17 mouse cellular contexts compared by ENCODE assay signal in the genomic region with DNA sequence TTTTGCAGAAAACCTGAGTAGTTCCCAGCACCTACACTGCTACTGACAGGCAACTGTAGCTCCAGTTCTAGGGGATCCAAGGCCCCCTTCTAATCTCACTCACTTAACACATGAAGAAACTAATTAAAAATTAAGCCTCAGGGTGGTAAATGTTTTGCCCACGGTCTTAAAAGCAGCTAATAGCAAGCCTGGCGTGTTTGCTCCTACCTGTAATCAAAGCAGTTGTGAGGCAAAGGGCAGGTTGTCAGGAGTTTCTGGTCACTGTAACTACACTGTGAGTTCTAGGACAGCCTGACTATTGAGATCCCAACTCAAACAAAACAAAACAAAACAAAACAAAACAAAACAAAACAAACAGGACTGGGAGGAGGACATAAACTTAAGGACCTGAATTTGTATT.
"Had no signal": no experiment of that assay in that cellular context is flagged by ENCODE, and none has a peak within 500 bp of the region (broad histone marks: within the 10 kb centered on the region; RNA-seq: fewer than 3 reads in every experiment).

No protein-coding gene starts in this region.

- ATAC-seq: liver, postnatal 0 days; lung, postnatal 0 days; midbrain, embryonic 13.5 days; midbrain, embryonic 15.5 days had no signal

- H3K27me3 ChIP-seq: lung, embryonic 15.5 days; megakaryocyte, embryonic 14.5 days; midbrain, embryonic 13.5 days; midbrain, embryonic 15.5 days; neural tube, embryonic 12.5 days; stomach, embryonic 15.5 days had no signal

- H3K4me1 ChIP-seq: lung, embryonic 15.5 days; neural tube, embryonic 12.5 days; stomach, embryonic 15.5 days had no signal

- H3K27ac ChIP-seq: lung, embryonic 15.5 days; macrophage; midbrain, embryonic 13.5 days; midbrain, embryonic 15.5 days; neural tube, embryonic 12.5 days; stomach, embryonic 15.5 days; stomach, postnatal 0 days had no signal

- H3K36me3 ChIP-seq: lung, embryonic 15.5 days; midbrain, embryonic 13.5 days; midbrain, embryonic 15.5 days; neural tube, embryonic 12.5 days had no signal

- H3K9ac ChIP-seq: liver, postnatal 0 days; lung, embryonic 15.5 days; midbrain, embryonic 13.5 days; midbrain, embryonic 15.5 days; neural tube, embryonic 12.5 days; stomach, embryonic 15.5 days had no signal

- H3K9me3 ChIP-seq: lung, embryonic 15.5 days; megakaryocyte, embryonic 14.5 days; midbrain, embryonic 13.5 days; midbrain, embryonic 15.5 days; neural tube, embryonic 12.5 days; stomach, embryonic 15.5 days had no signal

- H3K4me3 ChIP-seq: lung, embryonic 15.5 days; megakaryocyte, embryonic 14.5 days; midbrain, embryonic 13.5 days; midbrain, embryonic 15.5 days; neural tube, embryonic 12.5 days; stomach, embryonic 15.5 days had no signal

- DNase-seq: liver, postnatal 0 days; lung, adult 2 months; lung, postnatal 14 days; lung, postnatal 36 days; right cerebral cortex, postnatal 14 days; thymus, adult 2 months; thymus, postnatal 25 days; thymus, postnatal 4 days had no signal

- H3K4me2 ChIP-seq: lung, embryonic 15.5 days; midbrain, embryonic 13.5 days; midbrain, embryonic 15.5 days; neural tube, embryonic 12.5 days; stomach, embryonic 15.5 days had no signal
